Mouse (Mus musculus): Measurements from ENCODE around the gene Insl3.
A peak's percentile ranks its signal among the peaks of the same experiment; 100 is the strongest.
"Not testable (repeated sequence)": the region's sequence is repeated elsewhere in the genome, so short reads cannot be mapped to it uniquely, and the experiment has no call there.

DNA sequence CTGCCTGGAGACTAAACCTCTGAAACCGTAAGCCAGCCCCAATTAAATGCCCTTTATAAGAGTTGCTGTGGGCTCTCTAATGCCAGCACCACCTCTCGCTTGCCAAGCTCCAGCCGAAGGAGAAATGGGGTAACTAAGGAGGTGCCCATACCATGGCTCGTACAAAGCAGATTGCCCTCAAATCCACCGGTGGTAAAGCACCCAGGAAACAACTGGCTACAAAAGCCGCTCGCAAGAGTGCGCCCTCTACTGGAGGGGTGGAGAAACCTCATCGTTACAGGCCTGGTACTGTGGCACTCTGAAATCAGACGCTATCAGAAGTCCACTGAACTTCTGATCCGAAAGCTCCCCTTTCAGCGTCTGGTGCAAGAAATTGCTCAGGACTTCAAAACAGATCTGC is 6.4 kb downstream of the Insl3 start:
- TF ChIP-seq CTCF (IDR thresholded peaks at IDR 0.05; ENCODE audit: insufficient read depth, low read length), result 0 out of 2 replicates have a peak, but pooled peaks have one; percentile 7
- TF ChIP-seq POLR2A (IDR thresholded peaks at IDR 0.05; ENCODE audit: borderline replicate concordance, extremely low read depth, low read depth, low read length), result not testable (repeated sequence)

All from lung, adult 2 months (tissue).